Mouse (Mus musculus): Measurements from ENCODE around the gene Mlst8.

The Mlst8 gene

GRCm38 (mm10) chr17:24488662-24489264 is 9.9 kb upstream of the Mlst8 start:
- peak; percentile 76 for DNase-seq

- peak; percentile 80 for DNase-seq
Measured at GRCm38 (mm10) chr17:24488186-24488661, 9.3 kb upstream of the Mlst8 start, which contains the start of gene Caskin1. TSS of gene Caskin1 (plus strand) at chr17:24488601.

GRCm38 (mm10) chr17:24485090-24485860 is 6.4 kb upstream of the Mlst8 start:
- no peak for DNase-seq

- DNase-seq, result no peak
Measured at GRCm38 (mm10) chr17:24483495-24483894, 4.6 kb upstream of the Mlst8 start.

- no peak for DNase-seq
Measured at GRCm38 (mm10) chr17:24481027-24481815, 2.3 kb upstream of the Mlst8 start.

GRCm38 (mm10) chr17:24480201-24480826 is 1.4 kb upstream of the Mlst8 start:
- peak; percentile 58 for DNase-seq

- DNase-seq, result no peak
Measured at GRCm38 (mm10) chr17:24479431-24479830, 553 bp upstream of the Mlst8 start.

GRCm38 (mm10) chr17:24477985-24478600 is 785 bp downstream of the Mlst8 start:
- peak; percentile 76 for DNase-seq

GRCm38 (mm10) chr17:24477053-24477984 is 1.6 kb downstream of the Mlst8 start:
- DNase-seq, result no peak

- DNase-seq, result peak; percentile 45
Measured at GRCm38 (mm10) chr17:24476022-24476776, 2.7 kb downstream of the Mlst8 start.

- DNase-seq, result no peak
Measured at GRCm38 (mm10) chr17:24475586-24475985, 3.3 kb downstream of the Mlst8 start.

- DNase-seq, result peak; percentile 57
Measured at GRCm38 (mm10) chr17:24474557-24474956, 4.3 kb downstream of the Mlst8 start.

- no peak for DNase-seq
Measured at GRCm38 (mm10) chr17:24473612-24474275, 5.1 kb downstream of the Mlst8 start, which contains the start of gene Bricd5. TSS of gene Bricd5 (plus strand) at chr17:24473884.

- peak; percentile 83 for DNase-seq
Measured at GRCm38 (mm10) chr17:24472512-24472911, 6.4 kb downstream of the Mlst8 start.

- peak; percentile 72 for DNase-seq
Measured at GRCm38 (mm10) chr17:24470701-24471527, 8.0 kb downstream of the Mlst8 start.

- peak; percentile 100 for DNase-seq
Measured at GRCm38 (mm10) chr17:24469910-24470602, 8.8 kb downstream of the Mlst8 start, which contains the start of the genes E4f1 and Pgp. TSS of gene E4f1 (minus strand) at chr17:24470313. TSS of gene Pgp (plus strand) at chr17:24470392.

- DNase-seq, result no peak
Measured at GRCm38 (mm10) chr17:24469336-24469909, 9.5 kb downstream of the Mlst8 start.

All from cerebellum, adult 9-11 months (tissue).